Mouse (Mus musculus) ES-E14 (cell line): ENCODE data around the gene Vwa5b2.

Experiments used
- CHD2 ChIP-seq: IDR thresholded peaks from 2 replicates; pipeline ENCODE4 v1.6.1; 2014; ENCODE audit warnings: mild to moderate bottlenecking, low read depth, low read length, inconsistent platforms
- MAFK ChIP-seq: IDR thresholded peaks from 2 replicates; pipeline ENCODE4 v1.6.1; 2014; ENCODE audit warnings: mild to moderate bottlenecking, low read depth, low read length, inconsistent platforms; ENCODE audit not compliant: insufficient read depth
- ZC3H11A ChIP-seq: IDR thresholded peaks from 2 replicates; pipeline ENCODE4 v1.6.1; 2012; ENCODE audit warnings: low read depth, mild to moderate bottlenecking, inconsistent platforms, low read length, borderline replicate concordance

DNA sequence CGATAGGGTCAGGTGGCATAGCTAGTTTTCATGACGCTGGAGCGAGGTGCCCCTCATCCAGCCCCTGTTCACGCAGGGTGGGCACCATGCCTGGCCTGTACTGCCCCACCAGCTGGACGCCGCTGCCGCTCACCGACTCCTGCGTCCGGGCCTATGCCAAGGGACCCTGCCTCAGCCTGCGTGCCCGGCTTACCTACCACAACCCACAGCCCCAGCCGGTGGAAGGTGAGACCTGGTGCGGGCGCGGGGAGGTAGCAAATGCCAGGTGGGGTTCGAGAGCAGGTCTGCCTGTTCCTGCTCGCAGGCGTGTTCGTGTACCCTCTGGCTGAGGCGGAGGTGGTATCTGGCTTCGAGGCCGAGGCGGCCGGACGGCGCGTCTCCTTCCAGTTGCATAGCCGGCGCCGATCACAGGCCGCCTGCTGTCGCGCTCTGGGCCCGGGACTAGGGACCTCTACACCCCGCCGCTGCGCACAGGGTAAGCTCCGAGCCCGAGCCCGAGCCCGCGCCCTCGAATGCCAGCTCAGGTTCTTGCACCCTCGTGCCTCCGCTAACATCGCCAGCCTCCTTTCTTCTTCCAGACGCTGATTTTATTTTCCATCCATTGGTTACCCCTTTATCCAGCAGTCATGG is 1.9 kb downstream of the Vwa5b2 start:
- TF ChIP-seq ZC3H11A (no peak), MAFK (no peak), CHD2 (no peak)
